Mouse (Mus musculus): Measurements from ENCODE around the gene Uxs1. TPM values are rescaled to one million over a fixed set of nuclear protein-coding genes. Genes with fewer than 3 reads are reported as not detected.

Uxs1 gene
- 10 to 100 TPM; 12.6 to 21.6 TPM for total RNA-seq (2023)

GRCm38 (mm10) chr1:43827763-43828194 is at the start of gene Uxs1:
Uxs1 (minus strand) TSS chr1:43827800.

GRCm38 (mm10) chr1:43730491-43730924 is 97.1 kb downstream of the Uxs1 start, which contains the start of gene 1500015O10Rik:
1500015O10Rik (plus strand) TSS chr1:43730602.

Other genes starting within 250 kb of the Uxs1 start
- gene 1500015O10Rik, start 97.2 kb downstream of the Uxs1 start, total RNA-seq (2023), result not detected
- gene Tpp2, start 105.8 kb upstream of the Uxs1 start, total RNA-seq (2023), result 100 to 1,000 TPM; 110 TPM
- not detected for gene Mettl21c, start 192.2 kb upstream of the Uxs1 start, total RNA-seq (2023)
- gene Gm8251, start 234.1 kb upstream of the Uxs1 start, total RNA-seq (2023), result under 1 TPM; 0.30 to 0.47 TPM

Measured in T-cell, adult 66 days (primary cell).